Mouse (Mus musculus): ENCODE measurements at regions not wholly inside any gene's neighbourhood (a gene's known extent, or its start where the extent isn't known, plus 50 kb on each side); places are given as distances from the start of the nearest gene placed in this dataset.

- H3K4me1 ChIP-seq (ENCODE audit: control insufficient read depth, insufficient read depth, low read length), result no peaks in the 10 kb centered on the region
- ATAC-seq (ENCODE audit: insufficient number of reproducible peaks, low FRiP score, low TSS enrichment, low read depth), result no peak
- no peaks in the 10 kb centered on the region for H3K27me3 ChIP-seq (ENCODE audit: control insufficient read depth, insufficient read depth, low read length)
- no peak overlapping the region for H3K9ac ChIP-seq (ENCODE audit: low read length)
- H3K9me3 ChIP-seq (ENCODE audit: control insufficient read depth, low read length), result no peaks in the 10 kb centered on the region
- H3K27ac ChIP-seq (replicated peaks; ENCODE audit: low read depth, low read length), result no peak overlapping the region
- H3K36me3 ChIP-seq (ENCODE audit: control insufficient read depth, insufficient read depth, low read length), result no peaks in the 10 kb centered on the region
- no peak for DNase-seq (ENCODE audit: low spot score)
- H3K4me2 ChIP-seq (ENCODE audit: low read depth, severe bottlenecking), result no peak overlapping the region
- H3K4me3 ChIP-seq (ENCODE audit: low read depth, low read length), result no peak overlapping the region
- WGBS, result 57% methylated on average over 5 of the region's 5 CpGs
Observed at GRCm38 (mm10) chr8:90070006-90070405, 278.1 kb downstream of the Tox3 start.

- Histone ChIP-seq H3K27me3 (ENCODE audit: control insufficient read depth, insufficient read depth, low read length) (no peaks in the 10 kb centered on the region), H3K4me2 (ENCODE audit: low read depth, severe bottlenecking) (no peak overlapping the region), H3K9me3 (ENCODE audit: control insufficient read depth, low read length) (no peaks in the 10 kb centered on the region), H3K9ac (ENCODE audit: low read length) (no peak overlapping the region), H3K4me1 (ENCODE audit: control insufficient read depth, insufficient read depth, low read length) (no peaks in the 10 kb centered on the region), H3K36me3 (ENCODE audit: control insufficient read depth, insufficient read depth, low read length) (no peaks in the 10 kb centered on the region), H3K27ac (replicated peaks; ENCODE audit: low read depth, low read length) (no peak overlapping the region), H3K4me3 (ENCODE audit: low read depth, low read length) (no peak overlapping the region)
- 33% methylated on average over 10 of the region's 10 CpGs for WGBS
- ATAC-seq (ENCODE audit: insufficient number of reproducible peaks, low FRiP score, low TSS enrichment, low read depth) (no peak), DNase-seq (ENCODE audit: low spot score) (no peak)
Observed at GRCm38 (mm10) chr8:90069411-90069993, 278.6 kb downstream of the Tox3 start.

GRCm38 (mm10) chr8:90068441-90068840, 279.7 kb downstream of the Tox3 start:
- ATAC-seq (ENCODE audit: insufficient number of reproducible peaks, low FRiP score, low TSS enrichment, low read depth) (no peak), DNase-seq (ENCODE audit: low spot score) (no peak)
- Histone ChIP-seq H3K4me3 (ENCODE audit: low read depth, low read length) (no peak overlapping the region), H3K27me3 (ENCODE audit: control insufficient read depth, insufficient read depth, low read length) (no peaks in the 10 kb centered on the region), H3K36me3 (ENCODE audit: control insufficient read depth, insufficient read depth, low read length) (no peaks in the 10 kb centered on the region), H3K4me2 (ENCODE audit: low read depth, severe bottlenecking) (no peak overlapping the region), H3K9me3 (ENCODE audit: control insufficient read depth, low read length) (no peaks in the 10 kb centered on the region), H3K27ac (replicated peaks; ENCODE audit: low read depth, low read length) (no peak overlapping the region), H3K9ac (ENCODE audit: low read length) (no peak overlapping the region), H3K4me1 (ENCODE audit: control insufficient read depth, insufficient read depth, low read length) (no peaks in the 10 kb centered on the region)
- WGBS, result 90% methylated on average over 4 of the region's 4 CpGs

- no peak overlapping the region for H3K4me2 ChIP-seq (ENCODE audit: low read depth, severe bottlenecking)
- H3K9ac ChIP-seq (ENCODE audit: low read length), result no peak overlapping the region
- no peaks in the 10 kb centered on the region for H3K4me1 ChIP-seq (ENCODE audit: control insufficient read depth, insufficient read depth, low read length)
- WGBS, result 73% methylated on average over 6 of the region's 6 CpGs
- no peaks in the 10 kb centered on the region for H3K9me3 ChIP-seq (ENCODE audit: control insufficient read depth, low read length)
- no peak for DNase-seq (ENCODE audit: low spot score)
- H3K4me3 ChIP-seq (ENCODE audit: low read depth, low read length), result no peak overlapping the region
- H3K27ac ChIP-seq (replicated peaks; ENCODE audit: low read depth, low read length), result no peak overlapping the region
- no peaks in the 10 kb centered on the region for H3K36me3 ChIP-seq (ENCODE audit: control insufficient read depth, insufficient read depth, low read length)
- ATAC-seq (ENCODE audit: insufficient number of reproducible peaks, low FRiP score, low TSS enrichment, low read depth), result no peak
- H3K27me3 ChIP-seq (ENCODE audit: control insufficient read depth, insufficient read depth, low read length), result no peaks in the 10 kb centered on the region
Observed at GRCm38 (mm10) chr8:90064381-90064780, 283.8 kb downstream of the Tox3 start.

- no peak for ATAC-seq (ENCODE audit: insufficient number of reproducible peaks, low FRiP score, low TSS enrichment, low read depth)
- Histone ChIP-seq H3K9ac (ENCODE audit: low read length) (no peak overlapping the region), H3K4me2 (ENCODE audit: low read depth, severe bottlenecking) (no peak overlapping the region), H3K4me1 (ENCODE audit: control insufficient read depth, insufficient read depth, low read length) (no peaks in the 10 kb centered on the region), H3K36me3 (ENCODE audit: control insufficient read depth, insufficient read depth, low read length) (no peaks in the 10 kb centered on the region), H3K27ac (replicated peaks; ENCODE audit: low read depth, low read length) (no peak overlapping the region), H3K9me3 (ENCODE audit: control insufficient read depth, low read length) (no peaks in the 10 kb centered on the region), H3K27me3 (ENCODE audit: control insufficient read depth, insufficient read depth, low read length) (no peaks in the 10 kb centered on the region), H3K4me3 (ENCODE audit: low read depth, low read length) (no peak overlapping the region)
- no peak for DNase-seq (ENCODE audit: low spot score)
- WGBS, result 100% methylated on average over 1 of the region's 1 CpGs
Observed at GRCm38 (mm10) chr8:90063291-90063690, 284.9 kb downstream of the Tox3 start.

- no peaks in the 10 kb centered on the region for H3K27me3 ChIP-seq (ENCODE audit: control insufficient read depth, insufficient read depth, low read length)
- H3K27ac ChIP-seq (replicated peaks; ENCODE audit: low read depth, low read length), result no peak overlapping the region
- no peaks in the 10 kb centered on the region for H3K9me3 ChIP-seq (ENCODE audit: control insufficient read depth, low read length)
- H3K4me2 ChIP-seq (ENCODE audit: low read depth, severe bottlenecking), result no peak overlapping the region
- no peaks in the 10 kb centered on the region for H3K36me3 ChIP-seq (ENCODE audit: control insufficient read depth, insufficient read depth, low read length)
- no peak for ATAC-seq (ENCODE audit: insufficient number of reproducible peaks, low FRiP score, low TSS enrichment, low read depth)
- WGBS, result 88% methylated on average over 9 of the region's 9 CpGs
- no peak overlapping the region for H3K9ac ChIP-seq (ENCODE audit: low read length)
- no peak for DNase-seq (ENCODE audit: low spot score)
- no peak overlapping the region for H3K4me3 ChIP-seq (ENCODE audit: low read depth, low read length)
- H3K4me1 ChIP-seq (ENCODE audit: control insufficient read depth, insufficient read depth, low read length), result no peaks in the 10 kb centered on the region
Observed at GRCm38 (mm10) chr8:90058631-90059166, 289.4 kb downstream of the Tox3 start.

- Histone ChIP-seq H3K4me2 (ENCODE audit: low read depth, severe bottlenecking) (no peak overlapping the region), H3K36me3 (ENCODE audit: control insufficient read depth, insufficient read depth, low read length) (no peaks in the 10 kb centered on the region), H3K9me3 (ENCODE audit: control insufficient read depth, low read length) (no peaks in the 10 kb centered on the region), H3K4me1 (ENCODE audit: control insufficient read depth, insufficient read depth, low read length) (no peaks in the 10 kb centered on the region), H3K4me3 (ENCODE audit: low read depth, low read length) (no peak overlapping the region), H3K27ac (replicated peaks; ENCODE audit: low read depth, low read length) (no peak overlapping the region), H3K27me3 (ENCODE audit: control insufficient read depth, insufficient read depth, low read length) (no peaks in the 10 kb centered on the region), H3K9ac (ENCODE audit: low read length) (no peak overlapping the region)
- 93% methylated on average over 1 of the region's 1 CpGs for WGBS
- ATAC-seq (ENCODE audit: insufficient number of reproducible peaks, low FRiP score, low TSS enrichment, low read depth), result no peak
- DNase-seq (ENCODE audit: low spot score), result no peak
Observed at GRCm38 (mm10) chr8:90056331-90056730, 291.8 kb downstream of the Tox3 start.

GRCm38 (mm10) chr8:90046779-90047178, 301.4 kb downstream of the Tox3 start:
- no peaks in the 10 kb centered on the region for H3K27me3 ChIP-seq (ENCODE audit: control insufficient read depth, insufficient read depth, low read length)
- no peak overlapping the region for H3K27ac ChIP-seq (replicated peaks; ENCODE audit: low read depth, low read length)
- no peaks in the 10 kb centered on the region for H3K36me3 ChIP-seq (ENCODE audit: control insufficient read depth, insufficient read depth, low read length)
- H3K4me3 ChIP-seq (ENCODE audit: low read depth, low read length), result no peak overlapping the region
- no peaks in the 10 kb centered on the region for H3K9me3 ChIP-seq (ENCODE audit: control insufficient read depth, low read length)
- H3K4me1 ChIP-seq (ENCODE audit: control insufficient read depth, insufficient read depth, low read length), result no peaks in the 10 kb centered on the region
- ATAC-seq (ENCODE audit: insufficient number of reproducible peaks, low FRiP score, low TSS enrichment, low read depth) (no peak), DNase-seq (ENCODE audit: low spot score) (no peak)
- no peak overlapping the region for H3K9ac ChIP-seq (ENCODE audit: low read length)
- no peak overlapping the region for H3K4me2 ChIP-seq (ENCODE audit: low read depth, severe bottlenecking)
- 74% methylated on average over 9 of the region's 9 CpGs for WGBS

GRCm38 (mm10) chr8:90036436-90036835, 311.7 kb downstream of the Tox3 start:
- WGBS, result 41% methylated on average over 3 of the region's 3 CpGs
- H3K4me3 ChIP-seq (ENCODE audit: low read depth, low read length), result no peak overlapping the region
- ATAC-seq (ENCODE audit: insufficient number of reproducible peaks, low FRiP score, low TSS enrichment, low read depth) (no peak), DNase-seq (ENCODE audit: low spot score) (no peak)
- H3K4me2 ChIP-seq (ENCODE audit: low read depth, severe bottlenecking), result no peak overlapping the region
- H3K9ac ChIP-seq (ENCODE audit: low read length), result no peak overlapping the region
- H3K36me3 ChIP-seq (ENCODE audit: control insufficient read depth, insufficient read depth, low read length), result no peaks in the 10 kb centered on the region
- H3K27me3 ChIP-seq (ENCODE audit: control insufficient read depth, insufficient read depth, low read length), result no peaks in the 10 kb centered on the region
- no peaks in the 10 kb centered on the region; the same call in 1 of the 2 replicates for H3K9me3 ChIP-seq (ENCODE audit: control insufficient read depth, low read length)
- H3K4me1 ChIP-seq (ENCODE audit: control insufficient read depth, insufficient read depth, low read length), result no peaks in the 10 kb centered on the region
- H3K27ac ChIP-seq (replicated peaks; ENCODE audit: low read depth, low read length), result no peak overlapping the region
